Mouse (Mus musculus) myocyte (in vitro differentiated cells): Measurements from ENCODE around the gene Blm.

Experiments
- E2F4 ChIP-seq: IDR thresholded peaks from one replicate; pipeline ENCODE4 v1.6.1; 2011; ENCODE audit warnings: mild to moderate bottlenecking, control low read depth, moderate library complexity; ENCODE audit not compliant: insufficient read depth
- MAX ChIP-seq: IDR thresholded peaks from one replicate; pipeline ENCODE4 v1.6.1; 2011; ENCODE audit warnings: low read depth, mild to moderate bottlenecking, control low read depth
- POLR2A ChIP-seq: IDR thresholded peaks from one replicate; pipeline ENCODE4 v1.6.1; 2011; ENCODE audit warnings: low read depth, mild to moderate bottlenecking, control low read depth, moderate library complexity; ENCODE audit not compliant: insufficient read length
- POLR2AphosphoS2 ChIP-seq: IDR thresholded peaks from one replicate; pipeline ENCODE4 v1.6.1; 2011; ENCODE audit warnings: low read depth, control low read depth; ENCODE audit not compliant: insufficient read length
- SRF ChIP-seq: IDR thresholded peaks from one replicate; pipeline ENCODE4 v1.6.1; 2011; ENCODE audit warnings: low read depth; ENCODE audit not compliant: control insufficient read depth, insufficient read length
- TCF12 ChIP-seq: IDR thresholded peaks from one replicate; pipeline ENCODE4 v1.6.1; 2011; ENCODE audit warnings: mild to moderate bottlenecking, control low read depth; ENCODE audit not compliant: poor library complexity, insufficient read depth, severe bottlenecking
- USF1 ChIP-seq: IDR thresholded peaks from one replicate; pipeline ENCODE4 v1.6.1; 2011; ENCODE audit warnings: low read depth, mild to moderate bottlenecking, control low read depth, moderate library complexity

DNA sequence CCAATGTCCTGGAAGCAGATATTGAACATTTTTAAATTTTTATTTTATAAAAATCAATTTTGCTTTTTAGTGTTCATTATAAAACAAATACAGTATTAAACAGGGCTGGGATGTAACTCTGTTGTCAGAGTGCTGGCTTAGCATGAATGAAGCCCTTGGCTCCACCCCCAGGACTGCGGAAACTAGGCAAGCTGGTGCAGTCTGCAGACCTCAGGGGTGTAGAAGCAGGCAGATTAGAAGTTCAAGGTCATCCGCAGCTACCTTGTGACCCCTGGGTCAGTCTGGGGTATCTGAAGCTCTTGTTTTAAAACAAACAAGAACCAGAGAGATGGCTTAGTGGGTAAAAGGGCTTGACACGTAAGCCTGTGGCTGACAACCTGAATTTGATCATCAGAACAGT, 41.7 kb upstream of the Blm start:
- TF ChIP-seq TCF12 (no peak), POLR2A (no peak), POLR2AphosphoS2 (no peak), USF1 (no peak), MAX (no peak), SRF (no peak), E2F4 (no peak)
